Mouse (Mus musculus) cerebellum, adult 8-10 months (tissue): Measurements from ENCODE around the gene Tle2.
A peak's percentile ranks its signal among the peaks of the same experiment; 100 is the strongest.

Experiments
- DNase-seq: peaks from one replicate; pipeline ENCODE4 v3.0.0; 2022

The Tle2 gene

DNA sequence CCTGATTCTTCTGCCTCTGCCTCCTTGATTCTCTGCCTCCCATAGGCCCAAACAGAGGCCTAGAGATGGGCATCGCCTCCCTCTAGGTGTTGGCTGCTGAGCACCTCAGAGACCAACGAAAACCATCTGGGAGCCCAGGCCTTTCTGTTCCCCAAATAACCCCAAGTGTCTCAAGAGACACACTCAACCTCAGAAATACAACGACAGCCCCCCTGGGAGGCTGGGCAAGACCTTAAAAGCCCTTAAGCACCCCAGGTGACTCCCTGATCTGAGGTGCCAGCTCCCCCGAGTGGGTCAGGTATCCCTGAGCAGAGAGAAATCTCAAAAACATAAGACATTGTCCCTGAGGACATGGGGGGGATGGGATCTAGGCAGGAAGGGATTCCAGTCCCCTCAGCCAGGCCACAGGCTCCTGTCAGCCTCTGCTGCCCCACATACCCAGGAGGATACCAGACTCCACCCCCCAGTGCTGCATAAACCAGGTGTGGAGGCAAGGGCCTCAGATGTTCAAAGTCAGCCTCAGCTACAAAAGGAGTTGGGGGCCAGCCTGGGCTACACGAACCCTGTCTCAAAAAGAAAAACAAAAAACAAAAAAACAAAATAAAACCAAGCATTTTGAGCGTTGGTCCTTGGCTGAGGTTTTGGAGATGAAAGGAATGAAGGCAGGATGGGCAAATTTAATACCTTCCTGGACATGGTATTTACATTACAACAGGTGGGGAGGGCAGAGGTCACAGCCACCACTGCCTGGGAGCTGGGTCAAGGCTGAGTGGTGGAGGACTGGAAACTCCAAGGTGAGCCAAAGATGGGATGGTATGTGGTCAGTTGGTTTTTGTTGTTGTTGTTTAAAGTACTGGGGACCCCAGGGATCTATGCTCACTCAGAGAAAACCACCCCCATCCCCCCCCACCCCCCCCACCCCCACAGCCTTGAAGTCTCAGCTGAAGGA is 20.3 kb upstream of the Tle2 start:
- DNase-seq, result no peak

GRCm38 (mm10) chr10:81556282-81556681 is 18.1 kb upstream of the Tle2 start:
- DNase-seq, result no peak

DNA sequence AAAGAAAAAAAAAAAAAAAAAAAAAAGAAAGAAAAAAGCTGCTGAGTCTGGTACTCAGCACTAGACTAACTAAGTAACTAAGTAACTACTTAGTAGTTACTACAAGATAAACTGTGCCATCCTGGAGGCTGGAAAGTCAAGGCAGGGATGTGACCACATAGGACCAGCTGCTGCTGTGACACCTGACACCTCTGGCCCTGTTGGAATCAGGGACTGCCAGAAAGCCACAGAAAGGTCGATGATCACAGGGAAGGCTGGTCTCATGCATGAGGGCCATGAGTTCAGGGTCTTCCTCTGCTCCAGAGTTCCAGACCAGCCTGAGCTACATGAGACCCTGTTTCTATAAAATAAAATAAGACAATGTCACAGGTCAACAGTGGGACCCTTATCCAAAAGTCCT is 16.9 kb upstream of the Tle2 start:
- no peak for DNase-seq

DNA sequence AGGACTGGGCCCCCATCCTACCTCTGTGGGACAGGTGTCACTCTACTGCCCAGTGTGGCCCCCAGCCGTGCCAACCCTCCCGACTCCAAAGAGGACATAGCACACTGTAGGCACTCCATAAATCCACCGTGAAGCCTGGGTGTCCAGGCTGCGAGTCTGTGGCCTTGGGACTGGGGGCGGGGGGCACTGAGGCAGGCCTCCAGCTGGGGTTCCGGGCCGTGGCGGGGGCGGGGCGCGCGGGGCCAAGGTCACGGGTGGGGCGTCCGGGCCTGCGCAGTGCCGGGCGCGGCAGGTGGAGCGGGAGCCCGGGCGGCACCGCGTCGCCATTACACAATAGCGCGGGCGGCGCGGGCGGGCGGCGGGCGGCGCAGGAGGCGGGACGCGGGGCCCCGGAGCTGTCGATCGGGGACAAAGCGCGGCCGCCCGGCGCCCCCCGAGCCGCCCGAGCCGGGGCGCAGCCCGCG is 15.2 kb upstream of the Tle2 start, which contains the start of gene Aes:
Gene Aes, plus strand, starts transcription at position 326 of the 464 bp plus-strand sequence.
- peak; percentile 82 for DNase-seq

DNA sequence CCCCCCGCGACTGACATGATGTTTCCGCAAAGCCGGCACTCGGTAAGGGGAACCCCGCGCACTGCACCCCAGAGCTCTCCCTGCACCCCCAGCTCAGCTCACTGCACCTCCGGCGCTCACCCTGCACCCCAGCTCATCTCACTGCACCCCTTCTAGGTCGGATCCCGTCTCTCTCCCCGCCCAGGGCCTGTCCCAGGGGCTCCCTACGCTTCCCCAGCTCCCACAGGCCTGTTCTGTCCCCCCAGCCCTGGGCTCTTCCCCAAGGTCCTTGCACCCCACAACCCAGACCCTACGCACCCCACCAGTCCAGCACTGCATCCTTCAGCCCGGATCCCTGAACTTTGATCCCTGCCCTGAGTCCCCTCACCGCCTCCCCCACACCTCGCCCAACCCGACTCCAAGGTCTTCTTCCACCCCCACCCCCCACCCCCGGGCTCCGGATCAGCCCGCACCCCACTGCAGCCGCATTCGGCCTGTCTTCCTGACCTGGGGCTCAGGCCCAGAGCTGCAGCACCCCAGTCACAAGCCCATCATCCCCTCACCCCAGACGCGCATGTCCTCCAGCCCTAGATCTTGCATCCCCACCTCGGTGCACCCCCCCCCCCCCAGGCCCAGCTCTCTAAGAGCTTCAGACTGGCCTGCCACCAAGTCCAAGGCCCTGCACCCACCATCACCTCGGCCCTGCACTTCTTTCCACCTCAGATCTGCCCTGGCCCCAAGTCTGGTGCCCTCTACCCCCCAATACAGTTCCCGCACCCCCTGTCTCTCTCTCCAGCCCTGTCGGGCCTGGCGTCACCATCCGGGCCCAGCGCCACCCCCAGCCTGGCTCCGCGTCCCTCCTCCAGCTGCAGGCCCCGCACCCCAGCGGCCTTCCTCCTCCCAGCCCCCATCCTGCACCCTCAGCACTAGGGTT is 14.5 kb upstream of the Tle2 start:
- peak; percentile 67 for DNase-seq

GRCm38 (mm10) chr10:81560719-81561459 is 13.5 kb upstream of the Tle2 start:
- DNase-seq, result no peak

DNA sequence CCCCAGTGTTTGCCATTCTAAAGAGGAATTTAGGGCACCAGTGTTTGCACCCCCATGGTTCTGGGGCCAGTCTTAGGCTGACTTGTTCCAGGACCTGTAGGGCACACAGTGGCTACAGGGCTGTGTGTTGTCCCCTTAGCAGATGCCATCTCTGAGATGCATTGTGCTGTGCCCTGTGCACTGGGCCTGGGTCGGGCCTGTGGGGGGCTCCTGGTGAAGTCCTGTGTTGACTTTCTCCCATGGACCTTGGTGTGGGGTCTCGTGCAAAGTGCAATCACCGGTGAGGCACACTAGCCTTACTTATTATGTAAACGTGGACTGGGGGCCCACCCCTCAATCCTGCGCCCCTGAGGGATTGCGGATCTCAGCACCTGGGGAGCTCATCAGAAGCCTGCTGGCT is 11.9 kb upstream of the Tle2 start:
- no peak for DNase-seq

GRCm38 (mm10) chr10:81563481-81563880 is 10.9 kb upstream of the Tle2 start:
- DNase-seq, result no peak

- no peak for DNase-seq
Measured at GRCm38 (mm10) chr10:81564216-81564615, 10.1 kb upstream of the Tle2 start.

DNA sequence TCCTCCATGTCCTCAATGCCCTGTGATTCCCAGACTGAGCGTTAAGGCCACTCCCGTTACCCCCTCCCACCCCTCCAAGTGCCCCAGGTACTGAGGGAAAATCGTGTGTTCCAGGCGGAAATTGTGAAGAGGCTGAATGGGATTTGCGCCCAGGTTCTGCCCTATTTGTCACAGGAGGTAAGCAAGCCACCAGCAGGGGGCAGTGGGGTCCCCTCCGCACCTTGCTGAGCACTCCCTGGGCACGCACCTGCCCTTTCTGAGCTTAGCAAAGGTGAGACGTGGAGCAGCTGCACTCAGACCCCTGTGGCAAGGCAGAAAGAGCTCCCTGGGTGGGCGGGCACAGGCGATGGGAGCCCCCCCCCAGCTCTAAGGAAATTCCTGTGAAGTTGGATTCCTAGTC is 9.6 kb upstream of the Tle2 start:
- peak; percentile 76 for DNase-seq

GRCm38 (mm10) chr10:81565257-81566228 is 8.8 kb upstream of the Tle2 start:
- DNase-seq, result no peak

GRCm38 (mm10) chr10:81568381-81569191 is 5.8 kb upstream of the Tle2 start:
- DNase-seq, result no peak

GRCm38 (mm10) chr10:81569507-81570237 is 4.7 kb upstream of the Tle2 start:
- no peak for DNase-seq

DNA sequence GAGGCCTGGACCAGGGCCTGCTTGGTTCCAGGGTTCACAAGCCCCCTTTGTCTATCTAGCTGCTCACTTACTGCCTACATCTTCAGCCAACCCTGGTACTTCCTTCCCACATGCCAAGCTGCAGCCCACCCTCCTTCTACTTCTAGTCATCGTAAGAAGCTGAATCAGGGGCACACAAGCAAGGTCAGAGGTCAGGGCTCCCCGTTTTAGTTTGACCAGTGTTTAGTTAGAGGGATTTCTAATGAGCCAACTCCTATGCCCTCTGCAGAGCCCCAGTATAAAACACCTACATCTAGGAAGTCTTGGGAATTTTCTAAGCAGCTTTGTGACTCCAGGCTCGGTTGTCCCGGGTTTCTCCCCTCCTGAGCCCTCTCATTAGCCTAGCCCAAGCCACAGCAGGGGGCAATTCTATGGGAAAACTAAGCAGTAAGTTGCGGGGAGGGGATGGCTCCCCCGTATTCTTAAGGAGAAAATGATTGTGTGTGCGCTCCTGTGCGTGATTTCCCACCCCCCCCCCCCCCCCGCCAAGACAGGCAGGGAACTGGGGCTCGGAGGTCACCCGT is 4.0 kb upstream of the Tle2 start:
- no peak for DNase-seq

DNA sequence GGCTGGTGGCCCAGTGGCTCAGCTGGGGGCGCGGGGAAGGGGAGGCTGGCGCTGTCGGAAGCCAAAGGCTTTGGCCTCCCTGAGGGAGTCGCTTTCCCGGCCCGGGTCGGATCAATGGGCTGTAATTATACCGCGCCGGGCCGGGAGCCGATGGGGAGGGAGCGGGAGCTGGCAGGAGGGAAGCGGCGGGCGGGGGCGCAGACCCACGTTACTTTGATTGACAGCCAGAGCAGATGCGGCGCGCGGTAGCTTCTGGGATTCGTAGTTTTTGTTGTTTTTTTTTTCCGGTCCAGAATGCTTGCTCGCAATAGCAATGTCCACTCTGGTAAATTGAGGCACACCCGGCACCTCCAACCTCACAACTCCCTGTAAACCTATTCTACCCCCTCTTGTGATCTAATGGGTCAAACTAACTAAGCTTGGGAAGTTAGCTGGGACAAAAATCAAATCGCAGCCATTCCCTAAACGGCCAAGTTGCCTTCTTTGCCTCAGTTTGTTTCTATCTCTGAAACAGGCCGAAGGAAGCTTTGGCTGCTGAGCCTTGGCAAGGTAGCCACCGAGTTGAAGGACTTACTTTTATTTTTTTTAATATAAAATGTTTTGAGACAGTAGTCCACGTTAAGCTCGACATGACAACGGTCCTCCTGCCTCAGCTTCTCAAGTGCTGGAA is 3.4 kb upstream of the Tle2 start:
- peak; percentile 97 for DNase-seq

- peak; percentile 98 for DNase-seq
Measured at GRCm38 (mm10) chr10:81571501-81571876, 2.9 kb upstream of the Tle2 start.

- no peak for DNase-seq
Measured at GRCm38 (mm10) chr10:81572133-81572671, 2.2 kb upstream of the Tle2 start.

DNA sequence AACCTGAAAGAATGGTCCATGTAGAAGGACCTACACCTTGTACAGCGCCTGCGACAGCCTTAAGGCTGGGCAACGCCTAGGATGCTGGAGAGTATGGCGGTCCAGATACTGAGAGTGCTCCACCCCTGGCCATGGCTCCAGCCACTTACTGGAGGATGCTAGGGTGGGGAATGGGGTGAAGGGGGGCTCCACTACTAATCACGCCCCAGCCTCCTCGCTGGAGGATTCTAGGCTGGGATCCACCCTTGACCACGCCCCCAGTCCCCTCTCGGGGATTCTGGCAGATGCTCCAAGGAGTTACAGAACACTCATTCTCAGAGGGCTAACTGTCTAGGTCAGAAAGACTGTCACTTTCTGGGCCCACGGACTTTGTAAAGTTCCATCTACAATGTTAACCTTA is 1.4 kb upstream of the Tle2 start:
- no peak for DNase-seq

DNA sequence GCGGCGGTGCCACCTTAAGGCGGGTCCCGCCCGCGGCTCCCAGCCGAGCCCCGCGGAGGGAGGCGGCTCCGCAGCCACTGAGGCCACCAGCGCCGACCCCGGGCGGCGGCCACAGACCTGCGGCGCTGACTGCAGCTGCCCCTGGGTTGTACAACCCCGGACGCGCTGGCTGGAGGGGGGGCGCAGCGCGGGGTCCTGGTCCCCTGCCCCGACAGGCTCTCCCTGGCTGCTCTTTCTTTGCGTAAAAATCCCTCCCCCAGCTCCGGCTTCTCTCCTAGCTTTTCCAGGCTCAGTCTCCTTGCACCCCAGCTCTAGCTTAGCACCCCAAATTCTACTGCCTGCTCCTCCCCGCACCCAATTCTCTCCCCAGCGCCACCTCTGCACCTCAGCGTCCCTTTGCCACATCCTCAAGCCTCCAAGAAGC is 859 bp downstream of the Tle2 start:
- DNase-seq, result peak; percentile 65
